Mouse (Mus musculus): ENCODE results near the gene Rpl38.

DNA sequence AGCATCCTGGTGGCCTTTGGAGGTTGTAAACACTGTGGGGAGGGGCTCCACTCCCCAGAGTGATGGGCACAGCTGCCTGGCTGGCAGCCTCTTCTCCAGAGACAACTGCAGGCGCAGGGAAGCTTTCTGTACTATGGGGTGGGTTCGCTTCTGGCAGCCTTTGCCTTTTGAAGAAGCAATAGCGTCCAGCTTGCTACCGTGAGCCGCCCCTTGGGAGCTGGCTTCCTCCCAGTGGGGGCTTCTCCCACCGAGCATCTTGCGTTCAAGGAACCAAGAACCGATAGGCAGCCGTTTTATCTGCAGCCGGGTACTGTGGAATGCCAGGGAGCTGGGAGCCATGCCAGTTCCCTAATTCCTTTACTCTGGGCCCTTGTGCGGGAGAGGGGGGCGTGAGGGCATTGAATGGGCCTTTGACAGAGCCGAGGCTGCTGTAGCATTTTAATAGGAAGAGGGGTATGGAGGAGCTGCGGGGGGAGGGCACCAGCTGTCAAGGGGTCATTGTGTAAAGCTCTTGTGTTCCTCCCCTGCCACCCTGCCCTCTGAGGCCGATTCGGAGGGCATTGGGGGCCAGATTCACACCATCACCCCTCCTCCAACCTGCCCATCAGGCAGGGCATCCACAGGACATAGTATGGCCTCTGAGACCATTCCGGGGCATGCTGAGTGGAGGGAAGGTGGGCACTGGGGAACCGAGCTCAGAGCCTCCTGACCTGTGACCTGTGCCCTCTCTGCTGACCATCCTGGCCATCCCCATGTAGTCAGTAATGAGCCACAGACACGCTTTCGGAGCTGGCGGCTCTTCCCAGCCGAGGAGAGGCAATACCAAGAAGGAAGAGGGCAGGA is 36.0 kb downstream of the Rpl38 start:
- TF ChIP-seq POLR2A (IDR thresholded peaks at IDR 0.05; ENCODE audit: insufficient read depth, low read depth, low read length) (no peak), CTCF (IDR thresholded peaks at IDR 0.05) (no peak), EP300 (IDR thresholded peaks at IDR 0.05; ENCODE audit: insufficient read depth, low read depth, low read length) (no peak)
